Mouse (Mus musculus) liver, embryonic 16.5 days (tissue): Measurements from ENCODE around the gene Mgea5. TPM values are rescaled to one million over a fixed set of nuclear protein-coding genes. Genes with fewer than 3 reads are reported as not detected.

ENCODE experiments used
- ATAC-seq: fragments of 200-750 bp; cut with Nextera tagmentation; 2 replicates; pipeline ENCODE4 v1.8.0; 2017; ENCODE audit warnings: low read depth, mild to moderate bottlenecking, moderate number of reproducible peaks, moderate library complexity
- H3K27ac ChIP-seq: fragments of 300-500 bp; sonication (generic); 2 replicates; pipeline ENCODE4 v1.5.1; 2014; ENCODE audit warnings: mild to moderate bottlenecking, low read length
- H3K27me3 ChIP-seq: fragments of 300-500 bp; sonication (generic); 2 replicates; pipeline ENCODE4 v1.6.1; 2014; ENCODE audit warnings: low read depth, low read length, mixed read lengths; ENCODE audit not compliant: control insufficient read depth, insufficient read depth
- H3K36me3 ChIP-seq: fragments of 300-500 bp; sonication (generic); 2 replicates; pipeline ENCODE4 v1.6.1; 2014; ENCODE audit warnings: mild to moderate bottlenecking; ENCODE audit not compliant: control insufficient read depth, insufficient read depth
- H3K4me1 ChIP-seq: fragments of 300-500 bp; sonication (generic); 2 replicates; pipeline ENCODE4 v1.6.1; 2014; ENCODE audit warnings: low read depth, low read length, mixed read lengths; ENCODE audit not compliant: control insufficient read depth
- H3K4me2 ChIP-seq: fragments of 300-500 bp; sonication (generic); 2 replicates; pipeline ENCODE4 v1.6.1; 2014; ENCODE audit warnings: low read depth, low read length, mixed read lengths
- H3K4me3 ChIP-seq: fragments of 300-500 bp; sonication (generic); 2 replicates; pipeline ENCODE4 v1.5.1; 2014; ENCODE audit warnings: low read depth, mild to moderate bottlenecking, low read length
- H3K9ac ChIP-seq: fragments of 300-500 bp; sonication (generic); 2 replicates; pipeline ENCODE4 v1.6.1; 2014; ENCODE audit warnings: low read depth, low read length
- H3K9me3 ChIP-seq: fragments of 300-500 bp; sonication (generic); replicated peaks from 2 replicates; pipeline ENCODE4 v1.6.1; 2016; ENCODE audit warnings: low read length; ENCODE audit not compliant: control insufficient read depth
- WGBS: fragments of 180-500 bp; shearing (Covaris S2); extraction: QIAGEN DNeasy Blood & Tissue Kit; methylation state at CpG from one replicate; pipeline ENCODE4 v1.1.7; 2014; ENCODE audit not compliant: insufficient replicate concordance; 5-methylcytosine and 5-hydroxymethylcytosine counted together
- polyA plus RNA-seq: library from polyadenylated mRNA; unstranded; fragments of >200 nt; fragmentation: Nextera tagmentation; extraction: Ambion mirVana; gene quantifications from 2 replicates; pipeline ENCODE4 v1.2.1, GENCODE M21; 2015

The Mgea5 gene
- polyA plus RNA-seq, 1 experiment from 2014 or later = 16.3 TPM

GRCm38 (mm10) chr19:45730042-45730441 is 53.6 kb downstream of the Mgea5 start:
- Histone ChIP-seq H3K36me3 (no peaks in the 10 kb centered on the region), H3K27ac (no peak overlapping the region), H3K27me3 (peaks cover 30% of the 10 kb centered on the region), H3K4me2 (no peak overlapping the region), H3K9ac (no peak overlapping the region), H3K4me1 (no peaks in the 10 kb centered on the region), H3K9me3 (no peaks in the 10 kb centered on the region), H3K4me3 (no peak overlapping the region)
- no peak for ATAC-seq
- WGBS = 52% methylated on average over 8 of the region's 8 CpGs

GRCm38 (mm10) chr19:45727231-45727630 is 56.4 kb downstream of the Mgea5 start:
- Histone ChIP-seq H3K9ac (no peak overlapping the region), H3K36me3 (no peaks in the 10 kb centered on the region), H3K27me3 (peaks cover 6% of the 10 kb centered on the region), H3K9me3 (no peaks in the 10 kb centered on the region), H3K4me1 (no peaks in the 10 kb centered on the region), H3K4me2 (no peak overlapping the region), H3K4me3 (no peak overlapping the region), H3K27ac (no peak overlapping the region)
- WGBS = 45% methylated on average over 10 of the region's 10 CpGs
- ATAC-seq = no peak

GRCm38 (mm10) chr19:45725677-45726277 is 57.9 kb downstream of the Mgea5 start:
- Histone ChIP-seq H3K27ac (no peak overlapping the region), H3K4me2 (no peak overlapping the region), H3K36me3 (no peaks in the 10 kb centered on the region), H3K4me3 (no peak overlapping the region), H3K27me3 (no peaks in the 10 kb centered on the region; the same call in 1 of the 2 replicates), H3K9ac (no peak overlapping the region), H3K4me1 (no peaks in the 10 kb centered on the region), H3K9me3 (no peaks in the 10 kb centered on the region)
- 42% methylated on average over 14 of the region's 14 CpGs for WGBS
- ATAC-seq = no peak

- H3K9me3 ChIP-seq = no peaks in the 10 kb centered on the region
- 56% methylated on average over 5 of the region's 5 CpGs for WGBS
Measured at GRCm38 (mm10) chr19:45722188-45722587, 61.4 kb downstream of the Mgea5 start.

GRCm38 (mm10) chr19:45718286-45718685 is 65.4 kb downstream of the Mgea5 start:
- 60% methylated on average over 3 of the region's 3 CpGs for WGBS
- Histone ChIP-seq H3K9ac (no peak overlapping the region), H3K4me3 (no peak overlapping the region), H3K9me3 (no peaks in the 10 kb centered on the region), H3K36me3 (no peaks in the 10 kb centered on the region), H3K27ac (no peak overlapping the region), H3K4me1 (no peaks in the 10 kb centered on the region), H3K4me2 (no peak overlapping the region), H3K27me3 (peaks cover 13% of the 10 kb centered on the region)
- ATAC-seq = no peak

More at GRCm38 (mm10) chr19:45722188-45722587, 61.4 kb downstream of the Mgea5 start:
- no peak for ATAC-seq
- Histone ChIP-seq H3K36me3 (no peaks in the 10 kb centered on the region), H3K27ac (no peak overlapping the region), H3K4me1 (no peaks in the 10 kb centered on the region), H3K9ac (no peak overlapping the region), H3K4me2 (no peak overlapping the region), H3K4me3 (no peak overlapping the region), H3K27me3 (peaks cover 9% of the 10 kb centered on the region)

GRCm38 (mm10) chr19:45717493-45718220 is 66.0 kb downstream of the Mgea5 start:
- Histone ChIP-seq H3K9me3 (no peaks in the 10 kb centered on the region), H3K27ac (no peak overlapping the region), H3K4me2 (no peak overlapping the region), H3K27me3 (peaks cover 13% of the 10 kb centered on the region), H3K36me3 (no peaks in the 10 kb centered on the region), H3K9ac (no peak overlapping the region), H3K4me1 (no peaks in the 10 kb centered on the region), H3K4me3 (no peak overlapping the region)
- 19% methylated on average over 16 of the region's 16 CpGs for WGBS
- no peak for ATAC-seq

- Histone ChIP-seq H3K36me3 (no peaks in the 10 kb centered on the region), H3K4me1 (no peaks in the 10 kb centered on the region), H3K27ac (no peak overlapping the region), H3K4me3 (no peak overlapping the region), H3K9ac (no peak overlapping the region), H3K4me2 (no peak overlapping the region), H3K9me3 (no peaks in the 10 kb centered on the region), H3K27me3 (no peaks in the 10 kb centered on the region; the same call in 1 of the 2 replicates)
- no peak for ATAC-seq
- 57% methylated on average over 3 of the region's 3 CpGs for WGBS
Measured at GRCm38 (mm10) chr19:45708704-45709103, 74.9 kb downstream of the Mgea5 start.

Other genes with a start within 250 kb of the Mgea5 start
- gene Poll, start 223.3 kb downstream of the Mgea5 start, polyA plus RNA-seq = 5.1 and 5.4 TPM in 2 replicates
- 10.1 and 10.2 TPM in 2 replicates for gene Gm17018, start 223.2 kb downstream of the Mgea5 start, polyA plus RNA-seq
- gene Fbxw4, start 123.5 kb downstream of the Mgea5 start, polyA plus RNA-seq = 1.8 and 2.5 TPM in 2 replicates
- not detected in 2 replicates for gene Fgf8, start 40.9 kb downstream of the Mgea5 start, polyA plus RNA-seq
- 4.6 and 6.1 TPM in 2 replicates for gene Npm3, start 34.2 kb downstream of the Mgea5 start, polyA plus RNA-seq
- gene Kcnip2, start 32.2 kb upstream of the Mgea5 start, polyA plus RNA-seq = 2.2 TPM in 2 replicates
- gene Armh3, start 214.7 kb upstream of the Mgea5 start, polyA plus RNA-seq = 4.0 and 4.7 TPM in 2 replicates
- gene Hps6, start 219.7 kb upstream of the Mgea5 start, polyA plus RNA-seq = 2.4 and 2.8 TPM in 2 replicates